Mouse (Mus musculus) liver, postnatal 0 days (tissue): ENCODE measurements at regions not wholly inside any gene's neighbourhood (a gene's known extent, or its start where the extent isn't known, plus 50 kb on each side); places are given as distances from the start of the nearest gene placed in this dataset.

Experiments used
- CTCF ChIP-seq: sonication (generic); IDR thresholded peaks from 2 replicates; pipeline ENCODE4 v1.5.1; 2016; ENCODE audit warnings: antibody characterized with exemption, low read depth
- EP300 ChIP-seq: IDR thresholded peaks from 2 replicates; pipeline ENCODE4 v1.6.1; 2016; ENCODE audit warnings: antibody characterized with exemption, low read depth, mild to moderate bottlenecking

DNA sequence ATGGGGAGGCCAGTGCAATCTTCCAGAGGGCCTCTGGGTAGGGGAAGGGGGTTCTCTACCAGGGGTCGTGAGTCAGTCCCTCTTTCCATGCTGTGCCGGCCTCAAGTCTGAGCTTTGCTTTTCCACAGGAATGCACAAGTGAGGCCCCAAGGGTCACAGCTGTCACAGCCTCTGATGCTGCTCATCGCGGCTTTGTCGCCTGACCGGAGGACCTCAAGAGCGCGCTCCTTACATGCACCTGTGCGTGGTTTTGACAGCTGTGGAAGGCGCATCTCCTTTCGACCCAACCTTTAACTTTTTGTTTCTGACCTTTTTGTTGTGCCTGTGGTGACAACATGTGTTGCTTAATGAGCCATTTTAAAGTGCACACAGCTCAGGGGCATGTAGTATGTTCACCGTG is 258.3 kb downstream of the Uaca start:
- TF ChIP-seq CTCF (no peak), EP300 (no peak)
